In genomic region chr4:144441095-144441494, GRCm38 (mm10) we compare ENCODE assay signal across 24 mouse cellular contexts. TPM values are rescaled to one million over a fixed set of nuclear protein-coding genes. Genes with fewer than 3 reads are reported as not detected.
"Had no signal": no experiment of that assay in that cellular context is flagged by ENCODE, and none has a peak within 500 bp of the region (broad histone marks: within the 10 kb centered on the region; RNA-seq: fewer than 3 reads in every experiment).

No protein-coding gene starts in this region.

- H3K36me3 ChIP-seq: neural tube, embryonic 13.5 days; neural tube, embryonic 15.5 days; stomach, embryonic 15.5 days had no signal

- H3K4me1 ChIP-seq: neural tube, embryonic 13.5 days; neural tube, embryonic 15.5 days; stomach, embryonic 15.5 days had no signal

- H3K4me2 ChIP-seq: neural tube, embryonic 13.5 days; neural tube, embryonic 15.5 days; stomach, embryonic 15.5 days had no signal

- H3K27me3 ChIP-seq: neural tube, embryonic 13.5 days; neural tube, embryonic 15.5 days; stomach, embryonic 15.5 days had no signal

- H3K27ac ChIP-seq: neural tube, embryonic 13.5 days; neural tube, embryonic 15.5 days; stomach, embryonic 15.5 days; stomach, postnatal 0 days had no signal

- DNase-seq: retina, postnatal 1 day; right cerebral cortex, adult 18-20 months; right cerebral cortex, postnatal 14 days; right cerebral cortex, postnatal 25 days; right cerebral cortex, postnatal 4 days; spleen, adult 18-20 months; thymus, adult 18-20 months; thymus, adult 2 months; thymus, postnatal 14 days; thymus, postnatal 25 days; thymus, postnatal 36 days; thymus, postnatal 4 days had no signal

- H3K9me3 ChIP-seq: stomach, embryonic 15.5 days had no signal

- H3K4me3 ChIP-seq: neural tube, embryonic 13.5 days; neural tube, embryonic 15.5 days; stomach, embryonic 15.5 days had no signal

- H3K9ac ChIP-seq: neural tube, embryonic 13.5 days; neural tube, embryonic 15.5 days; stomach, embryonic 15.5 days had no signal

RNA-seq across cellular contexts. Expression of gene 1700012P22Rik, which starts 2.5 kb away (rescaled TPM):
- polyA plus RNA-seq: neural tube, embryonic 13.5 days; neural tube, embryonic 14.5 days; neural tube, embryonic 15.5 days; small intestine, adult 2 months; spleen, adult 2 months; stomach, embryonic 14.5 days; stomach, embryonic 15.5 days; stomach, embryonic 16.5 days; stomach, postnatal 0 days; thymus, adult 2 months; thymus, postnatal 0 days; urinary bladder, adult 2 months had no signal

RNA-seq across cellular contexts. Expression of gene Gm9944, which starts 12.0 kb away (rescaled TPM):
- polyA plus RNA-seq: neural tube, embryonic 13.5 days; neural tube, embryonic 14.5 days; neural tube, embryonic 15.5 days; small intestine, adult 2 months; spleen, adult 2 months; stomach, embryonic 14.5 days; stomach, embryonic 15.5 days; stomach, embryonic 16.5 days; stomach, postnatal 0 days; testis, adult 2 months; thymus, adult 2 months; thymus, postnatal 0 days; urinary bladder, adult 2 months had no signal

RNA-seq across cellular contexts. Expression of gene Aadacl3, which starts 22.5 kb away (rescaled TPM):
- polyA plus RNA-seq: neural tube, embryonic 13.5 days; neural tube, embryonic 14.5 days; neural tube, embryonic 15.5 days; small intestine, adult 2 months; spleen, adult 2 months; stomach, embryonic 14.5 days; stomach, embryonic 15.5 days; stomach, embryonic 16.5 days; testis, adult 2 months; thymus, adult 2 months; thymus, postnatal 0 days; urinary bladder, adult 2 months had no signal

RNA-seq across cellular contexts. Expression of gene Pramef12, which starts 32.8 kb away (rescaled TPM):
- polyA plus RNA-seq: neural tube, embryonic 13.5 days; neural tube, embryonic 14.5 days; neural tube, embryonic 15.5 days; small intestine, adult 2 months; spleen, adult 2 months; stomach, embryonic 16.5 days had no signal
